Mouse (Mus musculus): ENCODE measurements around the gene Wdfy2.

Wdfy2 gene

DNA sequence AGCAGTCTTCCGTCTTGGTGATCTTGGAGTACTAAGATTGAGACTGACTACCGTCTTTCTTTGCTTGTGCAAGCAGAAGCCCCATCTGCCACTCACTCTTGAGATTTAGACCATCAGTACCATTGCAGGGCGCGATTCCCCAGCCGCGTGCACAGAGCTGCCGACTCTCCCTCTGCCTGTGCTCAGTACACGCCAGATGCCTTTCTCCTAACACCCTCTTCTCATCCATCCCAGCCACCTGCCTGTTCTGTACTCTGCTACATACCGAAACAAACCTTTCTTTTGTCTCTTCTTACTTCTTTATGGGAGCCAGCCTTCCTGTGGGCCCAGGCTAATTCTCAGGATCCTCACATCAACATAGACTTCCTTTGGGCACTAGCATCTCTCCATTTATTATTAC lies 97.9 kb downstream of the Wdfy2 start:
- no peak for DNase-seq (ENCODE audit: low spot score in 2 of 2)

- no peak for DNase-seq (ENCODE audit: low spot score in 2 of 2)
These were observed 99.3 kb downstream of the Wdfy2 start for GRCm38 (mm10) chr14:62936631-62937380.

GRCm38 (mm10) chr14:62937675-62938074 lies 100.2 kb downstream of the Wdfy2 start:
- no peak for DNase-seq (ENCODE audit: low spot score in 2 of 2)

DNA sequence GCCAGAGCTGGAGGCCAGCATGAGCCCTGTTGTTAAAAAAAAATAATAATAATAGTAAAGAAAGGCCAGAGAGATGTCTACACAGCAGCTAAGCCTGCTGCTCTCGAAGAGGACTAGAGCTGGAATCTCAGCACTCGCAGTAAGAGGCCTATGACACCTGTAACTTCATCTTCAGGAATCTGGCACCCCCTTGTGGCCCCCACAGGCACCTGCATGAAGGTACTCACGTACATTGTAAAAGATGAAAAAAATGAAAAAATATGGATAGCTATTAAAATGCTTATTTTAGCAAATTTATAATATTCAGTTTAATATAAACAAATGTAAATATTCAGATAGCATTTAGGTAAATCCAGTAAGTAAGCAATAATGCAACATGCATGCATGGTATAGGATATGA lies 102.0 kb downstream of the Wdfy2 start:
- no peak for DNase-seq (ENCODE audit: low spot score in 2 of 2)

GRCm38 (mm10) chr14:62940383-62941074 lies 103.1 kb downstream of the Wdfy2 start:
- peak; percentile 56 to 60 for DNase-seq (ENCODE audit: low spot score in 2 of 2)

DNA sequence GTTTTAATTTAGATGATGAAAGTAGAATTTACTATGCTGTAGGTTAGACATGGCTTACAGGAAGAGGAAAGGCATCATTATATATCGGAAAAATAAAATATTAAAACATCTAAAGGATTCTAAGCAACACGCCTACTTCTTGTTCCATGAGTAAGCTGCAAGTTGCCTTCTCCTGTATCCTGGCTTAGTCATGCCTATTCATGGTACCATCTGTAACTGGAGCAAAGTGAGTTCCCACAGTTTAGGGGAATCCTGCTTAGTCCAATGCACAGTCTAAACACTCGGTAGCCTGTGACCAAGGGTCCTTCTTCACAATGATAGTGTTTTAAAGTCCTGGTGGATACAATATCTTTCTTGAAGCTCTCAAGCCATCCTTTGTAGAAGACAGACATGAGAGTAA lies 109.3 kb downstream of the Wdfy2 start:
- DNase-seq (ENCODE audit: low spot score in 2 of 2), result no peak

DNA sequence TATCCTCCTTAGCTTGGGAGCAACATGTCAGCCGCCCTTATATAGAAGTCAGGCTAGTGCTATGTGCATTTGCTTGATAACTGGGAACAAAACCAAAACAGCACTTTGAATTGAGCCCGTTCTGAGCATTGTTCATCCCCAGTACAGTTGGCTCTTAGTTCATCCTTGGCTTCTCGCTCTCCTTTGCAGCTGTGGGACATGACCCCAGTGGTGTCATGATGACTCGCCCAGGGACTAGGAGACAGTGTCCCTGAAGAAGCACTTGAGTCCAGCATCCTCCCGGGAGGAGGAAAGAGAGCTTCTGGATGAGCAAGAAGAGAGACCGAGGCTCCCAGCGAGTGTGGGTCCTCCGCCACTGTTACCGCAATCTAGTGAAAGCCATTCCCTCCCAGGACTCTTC lies 118.6 kb downstream of the Wdfy2 start:
- no peak for DNase-seq (ENCODE audit: low spot score in 2 of 2)

DNA sequence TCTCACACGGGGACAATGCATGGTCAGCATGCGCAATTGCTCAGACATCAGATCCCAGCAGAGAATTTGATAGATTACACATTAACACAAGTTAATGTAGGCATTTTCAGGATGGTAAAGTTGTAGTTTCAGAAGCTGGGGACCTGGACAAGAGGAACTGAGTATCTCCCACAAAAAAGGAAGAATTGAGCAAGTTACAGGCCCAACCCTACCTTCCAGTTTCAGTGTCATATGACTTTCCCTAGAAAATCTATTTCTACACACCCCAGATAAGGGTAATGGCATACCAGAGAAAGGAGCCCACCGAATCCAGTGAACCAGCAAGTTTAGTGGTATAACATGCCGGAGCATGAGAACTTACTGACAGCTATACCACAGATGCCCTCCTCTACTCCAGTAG lies 126.2 kb downstream of the Wdfy2 start:
- DNase-seq (ENCODE audit: low spot score in 2 of 2), result no peak

GRCm38 (mm10) chr14:62965342-62965741 lies 127.9 kb downstream of the Wdfy2 start:
- DNase-seq (ENCODE audit: low spot score in 2 of 2), result no peak

DNA sequence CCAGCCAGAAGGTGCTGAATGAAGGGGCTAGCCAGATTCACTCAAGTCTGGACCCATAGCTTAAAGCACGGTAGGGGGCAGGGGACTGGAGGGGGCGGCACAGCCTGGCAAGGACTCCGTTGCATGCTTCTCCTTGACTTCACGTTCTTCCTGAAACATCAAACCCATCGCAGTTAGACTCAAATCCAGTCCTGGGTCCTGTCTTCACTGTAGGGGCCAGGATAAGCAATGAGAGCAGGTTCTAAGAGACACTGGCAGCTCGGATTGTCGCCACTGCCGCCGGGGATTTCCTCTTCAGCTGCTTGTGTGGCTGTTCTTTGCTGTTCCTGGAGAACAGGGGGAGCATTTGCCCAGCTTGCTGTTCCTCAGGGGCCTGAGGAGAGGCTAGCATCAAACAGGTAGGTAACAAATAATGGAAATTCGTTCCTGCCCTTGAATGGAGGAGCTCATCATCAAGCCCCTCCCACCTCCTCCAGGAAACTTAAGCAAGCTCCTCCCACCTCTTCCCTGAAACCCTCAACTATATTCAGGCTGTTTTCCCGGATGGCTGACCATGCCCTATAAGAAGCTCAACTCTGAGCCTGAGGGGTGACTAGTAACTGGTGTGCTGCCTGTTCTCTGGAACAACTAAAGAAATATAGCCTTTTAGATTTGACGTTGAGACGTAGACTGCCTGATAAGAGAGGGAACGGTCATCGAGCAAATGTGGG lies 128.5 kb downstream of the Wdfy2 start:
- no peak for DNase-seq (ENCODE audit: low spot score in 2 of 2)

- DNase-seq (ENCODE audit: low spot score in 2 of 2), result peak; percentile 10 to 71
These were observed 137.6 kb downstream of the Wdfy2 start for GRCm38 (mm10) chr14:62975046-62975445.

DNA sequence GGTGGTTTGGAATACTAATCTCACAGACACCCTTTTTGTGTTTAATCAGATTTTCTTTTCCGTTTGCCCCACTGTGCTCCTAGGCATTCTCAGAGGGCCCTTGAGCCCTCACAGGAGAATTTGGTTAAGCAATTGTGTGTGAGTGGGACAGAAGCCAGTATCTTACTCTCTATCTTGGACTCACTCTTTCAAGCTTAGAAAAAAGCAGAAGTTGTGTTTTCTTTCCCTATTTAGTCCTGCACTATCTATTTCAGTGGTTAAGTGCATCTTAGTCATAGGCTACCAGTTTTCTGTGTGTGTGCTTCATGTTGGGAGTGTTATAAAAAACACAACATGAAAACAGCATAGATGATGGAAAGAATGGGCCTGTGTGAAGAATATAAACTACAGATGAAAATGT lies 142.3 kb downstream of the Wdfy2 start:
- no peak for DNase-seq (ENCODE audit: low spot score in 2 of 2)

- DNase-seq (ENCODE audit: low spot score in 2 of 2), result no peak
These were observed 146.9 kb downstream of the Wdfy2 start, which contains the start of gene Defb48 for GRCm38 (mm10) chr14:62984410-62984809. Gene Defb48 (minus strand): TSS chr14:62984510.

- no peak for DNase-seq (ENCODE audit: low spot score in 2 of 2)
These were observed 153.8 kb downstream of the Wdfy2 start for GRCm38 (mm10) chr14:62991271-62991670.

- no peak for DNase-seq (ENCODE audit: low spot score in 2 of 2)
These were observed 154.5 kb downstream of the Wdfy2 start for GRCm38 (mm10) chr14:62991849-62992510.

DNA sequence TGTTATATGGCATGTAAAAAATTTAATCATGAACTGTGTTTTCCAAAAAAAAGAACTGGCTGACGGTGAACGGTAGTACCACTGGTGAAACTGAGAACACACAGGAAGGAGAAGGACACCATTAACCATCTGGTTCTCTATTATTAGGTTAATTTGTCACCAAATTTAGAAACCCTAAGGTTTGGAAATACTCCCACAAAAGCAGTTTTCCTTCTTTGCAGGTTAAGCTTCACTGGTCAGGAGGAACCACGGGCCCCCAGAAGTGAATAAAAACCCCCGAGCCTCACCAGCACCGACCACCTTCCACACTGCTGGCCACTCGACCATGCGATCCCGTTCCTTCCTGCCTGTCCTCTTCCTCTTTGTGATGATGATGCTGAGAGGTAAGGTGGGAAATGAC lies 160.3 kb downstream of the Wdfy2 start, which contains the start of gene Defb47:
Gene Defb47, plus strand, starts transcription at position 301 of the 400 bp plus-strand sequence.
- no peak for DNase-seq (ENCODE audit: low spot score in 2 of 2)

- no peak for DNase-seq (ENCODE audit: low spot score in 2 of 2)
These were observed 161.5 kb downstream of the Wdfy2 start for GRCm38 (mm10) chr14:62998977-62999376.

DNA sequence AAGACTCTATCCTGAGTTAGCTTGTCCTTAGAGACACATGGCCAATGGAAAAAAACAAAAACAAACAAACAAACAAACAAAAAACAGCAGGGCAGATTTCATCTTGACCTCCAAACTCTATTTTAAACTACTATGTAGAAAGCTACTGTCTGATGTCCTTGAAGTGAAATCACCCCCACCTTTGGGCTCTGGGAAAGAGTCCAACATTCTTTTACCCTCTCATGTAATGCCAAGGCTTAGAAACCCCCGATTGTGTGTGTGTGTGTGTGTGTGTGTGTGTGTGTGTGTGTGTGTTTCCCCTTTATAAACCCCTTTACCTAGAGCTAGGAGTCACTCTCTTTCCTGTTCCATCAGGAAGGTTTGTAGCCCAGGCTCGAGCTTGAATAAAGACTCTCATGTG lies 165.1 kb downstream of the Wdfy2 start:
- DNase-seq (ENCODE audit: low spot score in 2 of 2), result no peak

All from thymus, postnatal 10 days (tissue).